Mouse (Mus musculus) natural killer cell, adult 2 months (primary cell): ENCODE measurements around the gene Smyd3.

Source experiments
- DNase-seq, 2 experiments: peaks; one replicate each; pipeline ENCODE4 v3.0.0; 2022; ENCODE audit warnings: low spot score in 2 of 2

Smyd3 gene

GRCm38 (mm10) chr1:179231777-179232661 is 285.8 kb downstream of the Smyd3 start:
- peak; percentile 30 to 59 for DNase-seq

GRCm38 (mm10) chr1:179229515-179229914 is 288.3 kb downstream of the Smyd3 start:
- DNase-seq = no peak

GRCm38 (mm10) chr1:179220290-179220689 is 297.6 kb downstream of the Smyd3 start:
- no peak for DNase-seq

- DNase-seq = no peak
These were observed 299.8 kb downstream of the Smyd3 start for GRCm38 (mm10) chr1:179218061-179218460.

GRCm38 (mm10) chr1:179217036-179217435 is 300.8 kb downstream of the Smyd3 start:
- no peak for DNase-seq

- no peak for DNase-seq
These were observed 304.5 kb downstream of the Smyd3 start for GRCm38 (mm10) chr1:179213381-179213780.

- DNase-seq = no peak
These were observed 305.5 kb downstream of the Smyd3 start for GRCm38 (mm10) chr1:179212295-179212694.

GRCm38 (mm10) chr1:179211313-179211712 is 306.5 kb downstream of the Smyd3 start:
- DNase-seq = no peak

- no peak for DNase-seq
These were observed 309.8 kb downstream of the Smyd3 start for GRCm38 (mm10) chr1:179207846-179208595.

GRCm38 (mm10) chr1:179207180-179207741 is 310.6 kb downstream of the Smyd3 start:
- no peak for DNase-seq

GRCm38 (mm10) chr1:179198517-179199200 is 319.2 kb downstream of the Smyd3 start:
- no peak for DNase-seq

GRCm38 (mm10) chr1:179197821-179198516 is 319.9 kb downstream of the Smyd3 start:
- no peak for DNase-seq

GRCm38 (mm10) chr1:179197156-179197555 is 320.7 kb downstream of the Smyd3 start:
- no peak for DNase-seq

- no peak for DNase-seq
These were observed 321.4 kb downstream of the Smyd3 start for GRCm38 (mm10) chr1:179196422-179196821.

GRCm38 (mm10) chr1:179192781-179193180 is 325.1 kb downstream of the Smyd3 start:
- no peak for DNase-seq

- DNase-seq = no peak
These were observed 327.0 kb downstream of the Smyd3 start for GRCm38 (mm10) chr1:179190837-179191236.

- no peak for DNase-seq
These were observed 330.7 kb downstream of the Smyd3 start for GRCm38 (mm10) chr1:179187171-179187570.

GRCm38 (mm10) chr1:179184631-179185030 is 333.2 kb downstream of the Smyd3 start:
- DNase-seq = no peak

GRCm38 (mm10) chr1:179183499-179183898 is 334.3 kb downstream of the Smyd3 start:
- no peak for DNase-seq

GRCm38 (mm10) chr1:179180546-179180945 is 337.3 kb downstream of the Smyd3 start:
- no peak for DNase-seq
